Comparison of ENCODE assay signal across 8 mouse cellular contexts in the genomic region with DNA sequence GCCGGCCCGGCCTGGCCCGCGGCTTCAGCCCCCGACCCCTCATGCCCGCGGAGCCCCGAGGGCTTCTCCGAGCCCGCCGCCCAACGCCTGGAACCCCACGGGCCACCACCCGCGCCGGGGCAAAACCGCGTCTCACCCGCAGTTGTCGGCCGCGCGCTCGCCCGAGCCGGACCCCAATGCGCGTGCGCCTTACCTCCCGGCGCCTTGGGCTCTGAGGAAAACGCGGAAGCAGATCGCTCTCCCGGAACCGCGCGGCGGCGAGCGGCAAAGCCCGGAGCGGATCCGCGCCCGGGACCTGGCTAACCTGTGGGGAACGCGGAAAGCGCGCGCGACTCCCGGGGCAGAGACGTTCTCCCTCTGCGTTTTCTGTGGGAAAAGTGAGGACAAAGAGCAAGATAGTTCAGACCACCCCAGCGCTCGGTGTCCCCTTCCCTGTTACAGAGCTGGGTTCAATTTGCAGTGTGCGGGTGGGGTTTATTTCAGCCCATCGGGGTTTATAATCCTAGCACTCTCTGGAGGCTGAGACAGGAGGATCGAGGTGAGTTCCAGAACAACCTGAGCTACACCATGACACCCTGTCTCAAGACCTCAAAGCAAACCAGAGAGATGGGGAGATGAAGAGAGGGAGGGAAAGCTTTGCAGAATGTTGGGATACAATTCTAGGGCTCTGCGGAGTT. TPM values are rescaled to one million over a fixed set of nuclear protein-coding genes. Genes with fewer than 3 reads are reported as not detected.
DNase-seq lines count a peak whose midpoint lies in the region; ATAC-seq lines count a peak whose summit lies in the region.

A gene (minus strand): TSS at position 213 of the 677 bp plus-strand sequence.

- peak within 1 kb of the TSS; percentile 98 for H3K27ac ChIP-seq in hindbrain, embryonic 10.5 days

- DNase-seq in MN1 (ENCODE audit: low spot score) = peak; percentile 97
- DNase-seq in cerebellum, adult 9-10 months = peak; percentile 86
- DNase-seq in hindbrain, embryonic 10.5 days (ENCODE audit: low spot score) = peak; percentile 93
- DNase-seq in layer of hippocampus, adult 9-11 months = peak; percentile 64
- peak; percentile 91 for DNase-seq in lung, postnatal 10 days
- DNase-seq in ovary, postnatal 36 days (ENCODE audit: low spot score) = peak; percentile 89
- DNase-seq in thymus, postnatal 25 days = peak; percentile 91

- peaks cover 24% of the 10 kb centered on the region for H3K36me3 ChIP-seq in hindbrain, embryonic 10.5 days

- peak within 1 kb of the TSS; percentile 95 for H3K4me3 ChIP-seq in hindbrain, embryonic 10.5 days

- no peaks in the 10 kb centered on the region for H3K27me3 ChIP-seq in hindbrain, embryonic 10.5 days (ENCODE audit: insufficient read depth, poor library complexity, severe bottlenecking)

- ATAC-seq in frontal cortex, adult (ENCODE audit: low TSS enrichment) = peak; percentile 95

- peaks cover 16% of the 10 kb centered on the region for H3K4me1 ChIP-seq in hindbrain, embryonic 10.5 days (replicated peaks)

- WGBS in hindbrain, embryonic 10.5 days = 4% methylated on average over 61 of the region's 61 CpGs

- no peaks in the 10 kb centered on the region for H3K9me3 ChIP-seq in hindbrain, embryonic 10.5 days

RNA-seq across cellular contexts. Expression of the gene that starts here (rescaled TPM):
- polyA plus RNA-seq in hindbrain, embryonic 10.5 days (2016; fragmentation: Nextera tagmentation; extraction: Ambion mirVana) = 44.5 and 47.0 TPM in 2 replicates

Comparison
In these comparisons a context has a peak if more than half of its experiments do, and no peak if none do; other contexts are left out.
1. Peak in every context shown above with its lines: DNase-seq, ATAC-seq, H3K4me3 ChIP-seq and H3K27ac ChIP-seq.